In genomic region chr14:79134891-79135334, GRCm38 (mm10) we compare ENCODE assay signal across 8 mouse cellular contexts.
DNase-seq lines count a peak whose midpoint lies in the region; ATAC-seq and TF ChIP-seq lines count a peak whose summit lies in the region.

No protein-coding gene starts in this region.

- no peaks in the 10 kb centered on the region for H3K9me3 ChIP-seq in hindbrain, postnatal 0 days (ENCODE audit: low read length)
- no peaks in the 10 kb centered on the region for H3K9me3 ChIP-seq in midbrain, embryonic 11.5 days (ENCODE audit: control insufficient read depth, low read length)

- no peak overlapping the region for H3K4me2 ChIP-seq in hindbrain, postnatal 0 days (ENCODE audit: low read depth, low read length)
- H3K4me2 ChIP-seq in midbrain, embryonic 11.5 days, result no peak overlapping the region

- H3K27me3 ChIP-seq in kidney, adult 2 months (replicated peaks; ENCODE audit: control insufficient read depth, insufficient read depth, low read length), result no peaks in the 10 kb centered on the region
- no peaks in the 10 kb centered on the region for H3K27me3 ChIP-seq in hindbrain, postnatal 0 days (ENCODE audit: insufficient read depth, low read length)
- no peaks in the 10 kb centered on the region for H3K27me3 ChIP-seq in midbrain, embryonic 11.5 days (ENCODE audit: control insufficient read depth, insufficient read depth, low read length)

- WGBS in kidney, adult 2 months, result 51% methylated on average over 7 of the region's 7 CpGs
- WGBS in hindbrain, postnatal 0 days, result 8% methylated on average over 7 of the region's 7 CpGs
- WGBS in midbrain, embryonic 11.5 days, result 12% methylated on average over 7 of the region's 7 CpGs

- no peaks in the 10 kb centered on the region for H3K36me3 ChIP-seq in kidney, adult 2 months (ENCODE audit: control insufficient read depth, insufficient read depth, low read length)
- H3K36me3 ChIP-seq in hindbrain, postnatal 0 days (ENCODE audit: insufficient read depth, low read length), result no peaks in the 10 kb centered on the region
- H3K36me3 ChIP-seq in midbrain, embryonic 11.5 days (ENCODE audit: control insufficient read depth, insufficient read depth, low read length), result no peaks in the 10 kb centered on the region

- H3K4me1 ChIP-seq in kidney, adult 2 months (ENCODE audit: control insufficient read depth, insufficient read depth, low read length), result no peaks in the 10 kb centered on the region
- no peaks in the 10 kb centered on the region for H3K4me1 ChIP-seq in hindbrain, postnatal 0 days (ENCODE audit: insufficient read depth, low read length)
- peaks cover under 1% of the 10 kb centered on the region; the same call in 1 of the 2 replicates for H3K4me1 ChIP-seq in midbrain, embryonic 11.5 days (ENCODE audit: control insufficient read depth, insufficient read depth, low read length)

- no peak overlapping the region for H3K27ac ChIP-seq in kidney, adult 2 months (ENCODE audit: insufficient read depth, low read depth, low read length)
- H3K27ac ChIP-seq in hindbrain, postnatal 0 days, result no peak overlapping the region
- no peak overlapping the region for H3K27ac ChIP-seq in midbrain, embryonic 11.5 days (ENCODE audit: low read depth, low read length)

- H3K9ac ChIP-seq in hindbrain, postnatal 0 days (replicated peaks; ENCODE audit: low read length), result no peak overlapping the region
- no peak overlapping the region for H3K9ac ChIP-seq in midbrain, embryonic 11.5 days (ENCODE audit: low read length)

- TF ChIP-seq CTCF in kidney, adult 2 months (conservative IDR thresholded peaks at IDR 0.05; ENCODE audit: insufficient read depth, insufficient read length, low read depth, low read length), result 0 out of 2 replicates have a peak, but pooled peaks have one; percentile 21
- peak; percentile 74 for TF ChIP-seq CTCF in hindbrain, postnatal 0 days (IDR thresholded peaks at IDR 0.05; ENCODE audit: low read depth)

- no peak for DNase-seq in kidney, adult 2 months
- DNase-seq in kidney, adult 11 months, result no peak
- DNase-seq in embryo, embryonic 10 days (ENCODE audit: low spot score), result peak; percentile 79
- DNase-seq in hindbrain, postnatal 0 days (ENCODE audit: low spot score), result peak; percentile 60
- peak; percentile 87 for DNase-seq in midbrain, embryonic 11.5 days (ENCODE audit: low spot score, missing footprints)
- DNase-seq in spleen, postnatal 4 days (ENCODE audit: low spot score in 2 of 2), result no peak
- DNase-seq in urinary bladder, postnatal 10 days (ENCODE audit: low spot score), result no peak
- no peak for DNase-seq in urinary bladder, postnatal 25 days (ENCODE audit: low spot score)

- TF ChIP-seq POLR2A in kidney, adult 2 months (IDR thresholded peaks at IDR 0.05; ENCODE audit: low read depth, low read length), result no peak

- ATAC-seq in hindbrain, postnatal 0 days, result peak; percentile 58; the same call in 1 of the 2 replicates
- ATAC-seq in midbrain, embryonic 11.5 days (ENCODE audit: low FRiP score), result 0 out of 2 replicates have a peak, but pooled peaks have one; percentile 62

- no peak overlapping the region for H3K4me3 ChIP-seq in kidney, adult 2 months (ENCODE audit: insufficient read depth, low read depth, low read length)
- H3K4me3 ChIP-seq in hindbrain, postnatal 0 days (ENCODE audit: low read length), result no peak overlapping the region
- H3K4me3 ChIP-seq in midbrain, embryonic 11.5 days (ENCODE audit: low read depth, low read length), result no peak overlapping the region

Comparison
In these comparisons a context has a peak if more than half of its experiments do, and no peak if none do; other contexts are left out.
1. DNase-seq: peak in embryo, embryonic 10 days (single experiment), hindbrain, postnatal 0 days (single experiment) and midbrain, embryonic 11.5 days (single experiment); none in kidney, adult 2 months (single experiment), kidney, adult 11 months (single experiment), spleen, postnatal 4 days (0 of 2), urinary bladder, postnatal 10 days (single experiment) and urinary bladder, postnatal 25 days (single experiment).